Mouse (Mus musculus) layer of hippocampus, postnatal 14 days (tissue): ENCODE measurements around the gene Ttc8. TPM values are rescaled to one million over a fixed set of nuclear protein-coding genes. Genes with fewer than 3 reads are reported as not detected.
A peak's percentile ranks its signal among the peaks of the same experiment; 100 is the strongest.

Experiments used
- DNase-seq, 2 experiments: peaks; one replicate each; pipeline ENCODE4 v3.0.0; 2021 to 2022; ENCODE audit warnings: low spot score in 2 of 2, mixed read lengths in 1 of 2
- total RNA-seq, 2 experiments: library from RNA; stranded (reverse); gene quantifications; 2 replicates each; pipeline ENCODE4 v1.2.3; 2021

Gene Ttc8
- total RNA-seq, 2 experiments from 2014 or later = 29.7 to 29.8 TPM

- peak; percentile 29 to 69 for DNase-seq
Measured at GRCm38 (mm10) chr12:99015870-99016269, 95.5 kb downstream of the Ttc8 start.

- no peak for DNase-seq
Measured at GRCm38 (mm10) chr12:99024430-99024960, 104.1 kb downstream of the Ttc8 start.

DNA sequence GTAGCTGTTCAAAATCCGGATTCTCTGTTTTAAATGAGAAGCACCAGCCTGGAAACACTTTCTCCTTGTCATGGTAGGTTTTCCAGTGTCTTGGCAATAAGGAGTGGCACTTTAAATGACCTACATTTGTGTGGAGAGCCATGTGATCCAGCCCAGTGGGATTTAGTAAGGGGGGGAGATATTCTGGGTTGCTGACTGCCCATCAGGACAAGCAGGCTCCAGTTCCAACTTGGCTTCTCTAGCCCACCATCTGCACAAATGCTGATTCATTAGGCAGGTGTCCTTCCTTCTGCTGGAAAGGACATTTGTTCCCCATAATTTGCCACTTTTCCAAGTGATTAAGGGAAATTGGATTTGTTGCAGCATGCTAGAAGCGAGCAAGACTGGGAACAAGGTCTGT lies 105.9 kb downstream of the Ttc8 start:
- DNase-seq = peak; percentile 56 to 86

DNA sequence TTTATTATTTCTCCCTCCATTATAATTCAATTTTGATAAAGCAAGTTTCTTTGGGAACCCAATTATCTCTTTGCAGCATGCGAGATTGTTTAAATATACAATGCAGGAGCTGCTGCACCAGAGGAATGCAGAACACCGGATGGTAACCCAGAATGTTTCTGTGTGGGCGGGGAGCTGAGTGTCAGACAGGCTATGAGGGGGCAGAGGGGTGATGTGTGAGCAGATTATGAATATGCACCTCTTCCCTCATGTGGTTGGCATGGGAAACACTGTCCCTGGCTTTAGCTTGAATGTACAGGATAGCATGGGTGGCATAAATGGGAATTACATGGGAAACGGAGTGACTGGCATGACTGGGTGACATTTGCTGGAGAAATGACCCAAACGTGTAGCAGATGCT lies 108.3 kb downstream of the Ttc8 start:
- DNase-seq = peak in 1 of 2 experiments; percentile 46

- no peak for DNase-seq
Measured at GRCm38 (mm10) chr12:99030022-99030421, 109.6 kb downstream of the Ttc8 start.

Other genes with a start within 250 kb of the Ttc8 start
- 1 to 10 TPM; 6.9 to 7.6 TPM for gene Ptpn21, start 183.2 kb upstream of the Ttc8 start, total RNA-seq
- gene Zc3h14, start 173.6 kb upstream of the Ttc8 start, total RNA-seq = 10 to 100 TPM; 94.8 to 95.8 TPM
- 10 to 100 TPM; 66.2 to 82.7 TPM for gene Eml5, start 19.1 kb upstream of the Ttc8 start, total RNA-seq